Mouse (Mus musculus): ENCODE data around the gene Hspa12a. TPM values are rescaled to one million over a fixed set of nuclear protein-coding genes. Genes with fewer than 3 reads are reported as not detected.

The Hspa12a gene
- polyA plus RNA-seq, 1 experiment from 2014 or later, result 12.4 TPM

DNA sequence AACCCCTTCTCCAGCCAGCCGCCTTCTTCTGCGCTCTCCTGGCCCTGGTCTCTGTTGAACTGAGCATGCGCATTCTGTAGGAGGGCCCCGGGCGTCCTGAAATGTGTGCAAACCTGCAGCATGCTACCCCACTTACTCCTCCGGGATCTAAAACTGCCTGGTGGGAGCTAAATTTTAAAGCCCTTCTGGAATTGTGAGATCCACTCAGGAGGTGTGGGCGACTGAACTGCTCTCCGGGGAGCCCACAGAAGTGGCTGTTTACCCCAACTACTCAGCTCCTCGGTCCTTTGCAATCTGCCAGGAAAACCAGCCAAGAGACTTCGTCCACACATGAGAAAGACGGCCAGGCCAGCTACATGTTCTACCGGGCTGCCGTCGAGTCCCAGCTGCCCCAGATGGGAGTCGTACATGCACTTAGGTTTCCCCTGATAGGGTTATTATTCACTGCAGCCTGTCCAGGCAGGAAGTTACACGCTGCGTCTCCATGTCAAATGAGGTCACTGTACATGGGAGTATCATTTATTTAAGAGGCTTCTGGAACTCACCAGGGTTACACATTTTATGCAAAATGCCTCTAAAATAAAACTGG lies 126.9 kb downstream of the Hspa12a start:
- Histone ChIP-seq H3K4me2 (no peak overlapping the region), H3K9ac (no peak overlapping the region), H3K27ac (peak overlapping the region; percentile 51), H3K9me3 (replicated peaks) (no peaks in the 10 kb centered on the region), H3K4me3 (no peak overlapping the region), H3K36me3 (no peaks in the 10 kb centered on the region), H3K4me1 (replicated peaks) (peaks cover 28% of the 10 kb centered on the region), H3K27me3 (no peaks in the 10 kb centered on the region)
- ATAC-seq (replicated peaks; ENCODE audit: insufficient number of reproducible peaks, insufficient read depth, low FRiP score, low read depth), result no peak
- 57% methylated on average over 17 of the region's 17 CpGs for WGBS

GRCm38 (mm10) chr19:58815179-58815922 lies 128.1 kb downstream of the Hspa12a start:
- H3K4me1 ChIP-seq (replicated peaks), result peaks cover 25% of the 10 kb centered on the region
- ATAC-seq (replicated peaks; ENCODE audit: insufficient number of reproducible peaks, insufficient read depth, low FRiP score, low read depth), result no peak
- no peak overlapping the region for H3K4me3 ChIP-seq
- H3K4me2 ChIP-seq, result no peak overlapping the region
- no peaks in the 10 kb centered on the region for H3K27me3 ChIP-seq
- H3K36me3 ChIP-seq, result no peaks in the 10 kb centered on the region
- H3K9me3 ChIP-seq (replicated peaks), result no peaks in the 10 kb centered on the region
- H3K27ac ChIP-seq, result no peak overlapping the region
- H3K9ac ChIP-seq, result no peak overlapping the region
- 87% methylated on average over 13 of the region's 13 CpGs for WGBS

DNA sequence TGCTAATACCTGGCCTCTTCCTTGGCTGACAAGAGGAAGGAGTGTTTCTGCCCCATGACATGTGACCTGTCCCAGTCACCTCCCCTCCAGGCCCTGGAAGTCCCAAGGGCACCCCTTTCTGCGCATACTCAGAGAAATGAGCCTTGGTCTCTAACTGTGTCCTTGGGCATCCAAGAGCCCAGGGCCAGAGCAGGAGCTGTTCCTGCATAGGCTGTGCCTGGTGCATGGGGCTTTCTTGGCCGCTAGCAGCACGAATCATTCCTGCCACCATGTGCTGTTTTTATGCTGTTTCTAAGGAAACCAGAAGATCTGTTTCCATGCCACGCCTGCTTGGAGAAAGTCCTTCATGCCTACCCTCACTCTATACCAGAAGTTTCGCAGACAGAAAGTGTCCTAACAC lies 132.9 kb downstream of the Hspa12a start:
- Histone ChIP-seq H3K27me3 (no peaks in the 10 kb centered on the region), H3K4me3 (no peak overlapping the region), H3K9me3 (replicated peaks) (no peaks in the 10 kb centered on the region), H3K4me1 (replicated peaks) (no peaks in the 10 kb centered on the region; the same call in 1 of the 2 replicates), H3K36me3 (no peaks in the 10 kb centered on the region), H3K27ac (no peak overlapping the region), H3K4me2 (no peak overlapping the region), H3K9ac (no peak overlapping the region)
- no peak for ATAC-seq (replicated peaks; ENCODE audit: insufficient number of reproducible peaks, insufficient read depth, low FRiP score, low read depth)
- WGBS, result 76% methylated on average over 5 of the region's 5 CpGs

DNA sequence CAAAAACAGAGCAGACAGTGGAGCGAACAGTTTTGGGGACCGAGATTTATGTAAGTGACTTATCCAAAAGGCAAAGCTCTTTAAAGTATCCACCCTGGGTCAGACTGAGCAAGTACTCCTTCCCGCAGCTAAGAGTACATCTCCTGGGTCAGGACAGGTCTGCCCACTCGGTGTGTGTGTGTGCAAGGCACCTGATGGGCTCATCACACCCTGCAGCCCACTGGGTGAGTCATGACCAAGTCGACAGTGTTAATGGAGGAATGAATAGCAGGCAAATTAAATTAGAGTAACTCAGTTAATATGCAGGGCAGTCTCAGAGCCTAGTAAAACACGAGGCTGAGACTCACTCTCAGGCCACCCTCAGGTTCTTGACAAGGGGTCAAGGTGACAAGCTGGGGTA lies 134.6 kb downstream of the Hspa12a start:
- Histone ChIP-seq H3K4me1 (replicated peaks) (no peaks in the 10 kb centered on the region), H3K27ac (no peak overlapping the region), H3K36me3 (peaks cover 5% of the 10 kb centered on the region; the same call in 1 of the 2 replicates), H3K9ac (no peak overlapping the region), H3K4me3 (no peak overlapping the region), H3K9me3 (replicated peaks) (no peaks in the 10 kb centered on the region), H3K27me3 (no peaks in the 10 kb centered on the region), H3K4me2 (no peak overlapping the region)
- WGBS, result 78% methylated on average over 6 of the region's 6 CpGs
- ATAC-seq (replicated peaks; ENCODE audit: insufficient number of reproducible peaks, insufficient read depth, low FRiP score, low read depth), result no peak

DNA sequence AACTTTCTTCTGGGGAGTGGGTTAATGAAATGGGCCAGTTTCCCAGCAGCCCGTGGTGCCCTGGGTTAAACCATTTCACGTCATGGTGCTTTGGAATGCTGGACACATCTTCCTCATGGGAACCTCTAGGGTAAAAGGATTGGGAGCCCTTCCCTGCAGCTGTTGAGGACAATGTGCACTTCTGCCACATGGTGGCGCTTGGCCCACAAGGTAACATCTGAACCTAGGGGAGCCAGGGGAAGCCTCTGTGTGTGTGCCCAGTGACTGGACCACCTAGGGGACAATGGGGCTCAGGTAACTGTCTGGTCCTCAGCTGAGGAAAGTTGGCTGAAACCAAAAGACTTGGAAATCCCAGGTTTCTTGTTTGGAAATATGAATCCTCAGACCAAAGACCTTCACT lies 137.1 kb downstream of the Hspa12a start:
- peak; percentile 65; the same call in 1 of the 2 replicates for ATAC-seq (replicated peaks; ENCODE audit: insufficient number of reproducible peaks, insufficient read depth, low FRiP score, low read depth)

GRCm38 (mm10) chr19:58805191-58805779 lies 138.2 kb downstream of the Hspa12a start:
- Histone ChIP-seq H3K9me3 (replicated peaks) (no peaks in the 10 kb centered on the region), H3K27me3 (no peaks in the 10 kb centered on the region), H3K9ac (no peak overlapping the region), H3K4me3 (no peak overlapping the region), H3K36me3 (peaks cover 25% of the 10 kb centered on the region; the same call in 1 of the 2 replicates), H3K4me1 (replicated peaks) (no peaks in the 10 kb centered on the region), H3K27ac (no peak overlapping the region), H3K4me2 (no peak overlapping the region)
- 77% methylated on average over 9 of the region's 9 CpGs for WGBS
- no peak for ATAC-seq (replicated peaks; ENCODE audit: insufficient number of reproducible peaks, insufficient read depth, low FRiP score, low read depth)

More for the DNA sequence above, 137.1 kb downstream of the Hspa12a start:
- no peak overlapping the region for H3K4me3 ChIP-seq
- no peaks in the 10 kb centered on the region for H3K4me1 ChIP-seq (replicated peaks)
- no peaks in the 10 kb centered on the region for H3K9me3 ChIP-seq (replicated peaks)
- no peaks in the 10 kb centered on the region for H3K27me3 ChIP-seq
- no peak overlapping the region for H3K4me2 ChIP-seq
- no peak overlapping the region for H3K27ac ChIP-seq
- 8% methylated on average over 3 of the region's 3 CpGs for WGBS
- H3K36me3 ChIP-seq, result peaks cover 15% of the 10 kb centered on the region; the same call in 1 of the 2 replicates
- H3K9ac ChIP-seq, result no peak overlapping the region

DNA sequence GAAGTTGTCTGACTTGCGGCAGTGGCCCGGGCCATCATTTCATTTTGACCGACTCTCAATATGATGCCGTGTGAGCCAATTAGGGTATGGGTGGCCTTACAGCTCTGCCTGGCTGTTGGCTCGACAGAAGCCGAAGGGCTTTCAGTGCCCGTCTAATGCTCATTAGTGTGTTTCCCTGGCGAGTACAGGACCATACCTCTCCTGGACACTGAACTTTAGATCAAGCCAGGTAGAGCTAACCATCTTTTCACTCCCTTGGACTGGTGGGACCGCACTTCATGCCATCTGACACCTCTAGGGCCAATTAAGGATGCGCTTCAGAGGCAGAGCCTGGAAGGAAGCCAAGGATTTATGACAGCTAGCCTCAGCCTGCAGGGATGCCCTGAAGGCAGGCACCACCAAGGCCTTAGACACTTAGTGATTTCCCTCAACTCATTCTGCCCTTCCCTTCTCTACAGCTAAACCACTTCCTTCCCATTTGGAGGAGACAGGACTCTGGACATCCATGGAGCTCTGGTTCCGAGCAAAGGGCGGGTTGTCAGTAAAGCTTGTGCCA lies 148.3 kb downstream of the Hspa12a start:
- H3K27ac ChIP-seq, result no peak overlapping the region
- WGBS, result 76% methylated on average over 12 of the region's 12 CpGs

GRCm38 (mm10) chr19:58794284-58794683 lies 149.2 kb downstream of the Hspa12a start, which contains the start of gene 1700019N19Rik:
TSS of gene 1700019N19Rik (minus strand) at chr19:58794461.
- WGBS, result 39% methylated on average over 10 of the region's 10 CpGs
- Histone ChIP-seq H3K27ac (no peak within 1 kb of the TSS), H3K4me1 (replicated peaks) (0 out of 2 replicates have a peak, but pooled peaks cover 2% of the 10 kb centered on the region), H3K4me2 (no peak within 1 kb of the TSS), H3K36me3 (peaks cover 5% of the 10 kb centered on the region), H3K9ac (no peak within 1 kb of the TSS), H3K4me3 (no peak within 1 kb of the TSS), H3K9me3 (replicated peaks) (no peaks in the 10 kb centered on the region), H3K27me3 (no peaks in the 10 kb centered on the region)
- no peak for ATAC-seq (replicated peaks; ENCODE audit: insufficient number of reproducible peaks, insufficient read depth, low FRiP score, low read depth)

More for the DNA sequence above, 148.3 kb downstream of the Hspa12a start:
- H3K36me3 ChIP-seq, result peaks cover 14% of the 10 kb centered on the region
- H3K9me3 ChIP-seq (replicated peaks), result no peaks in the 10 kb centered on the region
- no peak for ATAC-seq (replicated peaks; ENCODE audit: insufficient number of reproducible peaks, insufficient read depth, low FRiP score, low read depth)
- no peaks in the 10 kb centered on the region for H3K27me3 ChIP-seq
- no peak overlapping the region for H3K4me3 ChIP-seq
- H3K9ac ChIP-seq, result no peak overlapping the region
- 0 out of 2 replicates have a peak, but pooled peaks cover 2% of the 10 kb centered on the region for H3K4me1 ChIP-seq (replicated peaks)
- no peak overlapping the region for H3K4me2 ChIP-seq

- no peak overlapping the region for H3K27ac ChIP-seq
- 0 out of 2 replicates have a peak, but pooled peaks cover under 1% of the 10 kb centered on the region for H3K4me1 ChIP-seq (replicated peaks)
- WGBS, result 70% methylated on average over 11 of the region's 11 CpGs
- H3K4me2 ChIP-seq, result no peak overlapping the region
- 0 out of 2 replicates have a peak, but pooled peaks cover 3% of the 10 kb centered on the region for H3K27me3 ChIP-seq
- no peaks in the 10 kb centered on the region for H3K36me3 ChIP-seq
- H3K9me3 ChIP-seq (replicated peaks), result no peaks in the 10 kb centered on the region
- H3K4me3 ChIP-seq, result no peak overlapping the region
- ATAC-seq (replicated peaks; ENCODE audit: insufficient number of reproducible peaks, insufficient read depth, low FRiP score, low read depth), result no peak
- no peak overlapping the region for H3K9ac ChIP-seq
These were observed 154.3 kb downstream of the Hspa12a start for GRCm38 (mm10) chr19:58789194-58789593.

- Histone ChIP-seq H3K9me3 (replicated peaks) (no peaks in the 10 kb centered on the region), H3K36me3 (no peaks in the 10 kb centered on the region), H3K4me3 (no peak overlapping the region), H3K27me3 (0 out of 2 replicates have a peak, but pooled peaks cover 3% of the 10 kb centered on the region), H3K9ac (no peak overlapping the region), H3K4me1 (replicated peaks) (0 out of 2 replicates have a peak, but pooled peaks cover 2% of the 10 kb centered on the region), H3K4me2 (no peak overlapping the region), H3K27ac (no peak overlapping the region)
- WGBS, result 40% methylated on average over 7 of the region's 7 CpGs
- no peak for ATAC-seq (replicated peaks; ENCODE audit: insufficient number of reproducible peaks, insufficient read depth, low FRiP score, low read depth)
These were observed 159.5 kb downstream of the Hspa12a start for GRCm38 (mm10) chr19:58783938-58784337.

DNA sequence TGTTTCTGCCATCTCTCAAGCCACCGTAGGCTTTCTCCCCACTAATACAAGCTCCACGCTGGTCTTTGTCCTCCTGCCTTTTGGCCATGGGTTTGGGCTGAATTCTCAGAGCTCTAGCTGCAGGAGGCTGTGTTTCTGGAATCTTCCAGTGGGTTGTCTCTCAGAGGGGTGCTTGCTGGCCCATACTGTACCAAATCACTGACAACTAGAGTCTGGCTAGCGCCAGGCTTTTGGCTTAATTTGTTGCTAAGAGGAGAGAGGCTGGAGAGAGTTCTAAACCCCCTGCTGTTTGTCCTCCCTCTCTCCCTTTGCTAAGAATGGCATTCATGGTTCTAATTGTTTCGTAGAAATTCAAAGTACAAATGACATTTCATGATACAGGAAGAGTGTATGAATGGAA lies 161.9 kb downstream of the Hspa12a start:
- ATAC-seq (replicated peaks; ENCODE audit: insufficient number of reproducible peaks, insufficient read depth, low FRiP score, low read depth), result no peak
- 0 out of 2 replicates have a peak, but pooled peaks cover 3% of the 10 kb centered on the region for H3K27me3 ChIP-seq
- H3K4me3 ChIP-seq, result no peak overlapping the region
- H3K9ac ChIP-seq, result no peak overlapping the region
- H3K36me3 ChIP-seq, result no peaks in the 10 kb centered on the region
- no peak overlapping the region for H3K27ac ChIP-seq
- H3K4me1 ChIP-seq (replicated peaks), result 0 out of 2 replicates have a peak, but pooled peaks cover 2% of the 10 kb centered on the region
- no peak overlapping the region for H3K4me2 ChIP-seq
- no peaks in the 10 kb centered on the region for H3K9me3 ChIP-seq (replicated peaks)
- 70% methylated on average over 4 of the region's 4 CpGs for WGBS

Measured in heart, embryonic 15.5 days (tissue).